Mouse (Mus musculus): ENCODE data around the gene 1700092M07Rik. TPM values are rescaled to one million over a fixed set of nuclear protein-coding genes. Genes with fewer than 3 reads are reported as not detected.

The 1700092M07Rik gene
- under 1 TPM; 0.53 to 0.74 TPM for polyA plus RNA-seq (2017; shearing (Covaris generic))

DNA sequence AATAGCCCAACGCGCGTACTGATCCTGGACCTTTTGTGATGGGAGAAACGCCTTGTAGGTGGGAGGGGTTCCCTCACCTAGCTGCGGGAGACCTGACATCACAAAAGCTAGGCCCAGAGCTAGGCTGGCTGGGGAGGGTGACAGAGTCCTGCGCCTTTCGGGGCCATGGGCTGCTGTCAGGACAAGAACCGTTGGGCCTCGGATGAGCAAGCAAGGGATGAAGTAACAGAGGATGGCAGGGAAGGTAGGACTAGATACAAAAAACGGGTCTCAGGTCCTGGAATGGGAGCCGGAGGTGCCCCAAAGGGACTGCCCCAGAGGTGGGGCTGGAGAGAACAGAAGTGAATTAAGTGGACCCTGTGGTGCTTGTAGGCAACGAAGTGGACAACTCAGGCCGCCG, at the start of gene 1700092M07Rik:
Gene 1700092M07Rik, plus strand, starts transcription at position 116 of the 400 bp plus-strand sequence.

GRCm38 (mm10) chr19:8722907-8723573, 17.5 kb upstream of the 1700092M07Rik start, which contains the start of gene Slc3a2:
TSS of gene Slc3a2 (minus strand) at chr19:8723369.

DNA sequence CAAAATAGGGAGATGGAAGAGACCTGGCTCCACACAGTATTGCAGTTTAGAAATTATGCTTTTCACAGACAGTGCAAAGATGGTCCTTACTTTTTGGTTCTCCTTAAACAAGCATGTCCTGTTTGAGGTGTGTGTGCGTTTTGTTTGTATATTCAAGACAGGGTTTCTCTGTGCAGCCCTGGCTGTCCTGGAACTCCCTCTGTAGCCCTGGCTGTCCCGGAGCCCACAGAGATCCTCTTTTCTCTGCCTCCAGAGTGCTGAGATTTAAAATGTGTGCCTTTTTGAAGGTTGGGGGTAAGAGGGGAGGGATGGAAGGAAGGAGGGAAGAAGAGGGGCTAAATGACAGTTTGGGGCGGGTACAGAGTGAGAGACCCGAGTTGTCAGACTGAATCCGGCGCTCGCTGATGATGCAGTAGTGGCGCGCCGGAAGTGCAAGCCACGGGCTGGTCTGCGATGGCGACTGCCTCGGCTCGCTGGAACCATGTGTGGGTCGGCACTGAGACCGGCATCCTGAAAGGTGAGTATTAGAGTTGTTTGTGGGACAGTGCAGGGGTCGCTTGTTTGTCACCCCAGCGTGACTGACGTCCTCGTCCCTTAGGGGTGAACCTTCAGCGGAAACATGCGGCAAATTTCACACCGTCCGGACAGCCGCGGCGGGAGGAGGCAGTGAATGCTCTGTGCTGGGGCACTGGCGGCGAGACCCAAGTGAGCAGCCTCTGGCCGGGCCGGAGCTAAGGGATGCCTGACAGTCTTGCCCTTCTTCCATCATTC, 4.9 kb upstream of the 1700092M07Rik start, which contains the start of gene Wdr74:
Gene Wdr74, plus strand, starts transcription at position 439 of the 771 bp plus-strand sequence.

DNA sequence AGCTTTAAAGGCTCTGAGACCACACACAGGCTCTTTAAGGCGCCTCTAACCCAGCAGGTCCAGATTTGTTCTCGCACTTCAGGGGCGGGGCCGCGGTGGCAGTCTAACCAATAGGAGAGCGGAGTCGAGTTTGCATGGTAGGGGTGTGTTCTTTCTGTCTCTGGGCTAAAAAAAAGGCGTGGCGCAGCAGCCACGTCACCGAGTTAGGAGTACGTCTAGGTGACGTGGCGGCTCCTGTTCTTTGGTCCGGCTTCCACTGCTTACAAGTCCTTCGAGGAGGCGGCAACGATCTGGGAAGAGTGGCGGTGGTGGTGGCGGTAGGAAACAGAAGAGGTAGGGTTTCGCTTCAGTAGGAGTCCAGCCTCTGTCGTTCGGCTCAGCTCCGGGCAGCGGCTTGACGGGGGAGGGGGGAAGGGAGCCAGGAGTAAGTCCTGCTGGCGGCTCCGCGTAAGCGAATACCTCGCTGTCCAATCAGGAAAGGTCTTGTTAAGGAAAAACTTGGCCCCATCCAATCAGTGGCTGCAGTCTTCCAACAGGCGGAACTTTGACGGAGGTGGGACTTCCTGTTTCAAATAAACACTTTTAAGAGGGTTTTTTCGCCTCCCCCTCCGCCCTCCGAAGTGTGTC, 838 bp downstream of the 1700092M07Rik start, which contains the start of gene Stx5a:
Gene Stx5a, plus strand, starts transcription at position 171 of the 627 bp plus-strand sequence.

DNA sequence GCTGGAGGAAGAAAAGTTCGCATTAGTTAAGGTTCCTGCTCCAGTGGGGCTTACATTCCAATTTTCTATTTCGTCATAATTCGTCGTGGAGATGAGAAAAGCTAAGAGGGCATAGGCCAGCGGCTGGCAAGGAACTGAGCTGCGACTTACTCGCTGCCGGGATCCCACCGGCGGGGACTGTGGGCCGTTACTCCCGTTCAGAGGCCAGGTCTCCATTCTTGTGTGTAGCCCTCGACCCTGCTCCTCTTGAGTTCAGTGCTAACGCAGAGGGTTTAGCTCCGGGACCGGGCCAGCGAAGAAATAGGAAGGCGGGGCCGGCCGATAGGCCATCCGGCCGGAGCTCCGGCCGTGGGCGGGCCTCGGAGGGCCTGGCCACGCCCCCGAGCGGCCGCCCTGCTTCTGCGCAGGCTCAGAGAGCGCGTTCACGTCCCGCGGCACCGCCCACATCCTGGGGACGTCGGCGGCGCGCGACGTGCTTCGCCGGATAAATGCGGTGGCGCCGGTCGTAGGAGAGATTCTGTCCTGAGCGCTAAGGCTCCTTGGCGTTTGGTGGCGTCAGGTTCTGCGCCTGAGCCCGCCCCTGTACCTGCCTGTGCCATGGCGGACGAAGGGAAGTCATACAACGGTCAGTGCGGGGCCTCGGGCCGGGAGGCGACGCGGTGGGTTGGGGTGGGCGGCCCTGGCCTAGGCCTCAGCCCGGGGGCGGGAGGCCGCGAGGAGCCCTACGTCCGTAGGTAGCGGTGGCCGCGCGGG, 16.3 kb downstream of the 1700092M07Rik start, which contains the start of gene Nxf1:
Gene Nxf1, plus strand, starts transcription at position 439 of the 753 bp plus-strand sequence.

DNA sequence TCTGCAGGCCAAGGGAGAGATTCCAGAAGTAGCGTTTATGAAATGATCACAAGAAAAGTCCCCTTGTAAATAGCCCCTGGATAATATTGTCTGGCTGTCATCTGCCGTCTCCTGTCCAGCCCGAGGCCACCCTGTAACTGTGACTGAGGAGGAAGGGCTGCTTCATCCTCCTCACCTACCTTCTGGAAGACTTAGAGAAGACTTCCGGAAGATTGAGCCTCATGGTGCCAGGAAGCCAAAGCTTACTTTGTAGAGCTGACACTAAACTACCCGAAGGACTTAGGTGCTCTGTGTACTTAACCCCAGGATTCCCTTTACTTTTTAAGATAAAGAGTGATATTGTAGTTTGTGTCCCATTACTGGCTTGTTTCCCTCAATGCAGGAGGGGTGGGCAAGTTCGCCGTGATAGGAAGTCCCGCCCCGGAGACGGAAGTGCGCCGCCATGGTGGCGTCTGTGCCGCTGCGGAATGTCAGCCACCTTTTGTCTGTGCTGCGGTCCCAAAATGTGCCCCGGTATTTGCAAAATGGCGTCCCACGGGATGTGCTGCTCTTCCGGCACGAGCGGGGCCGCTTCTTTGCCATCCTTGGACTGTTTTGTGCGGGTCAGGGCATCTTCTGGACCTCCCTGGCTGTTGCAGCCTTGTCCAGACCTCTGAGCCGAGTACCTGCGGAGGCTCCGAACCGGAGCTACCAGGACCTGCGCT, 30.2 kb downstream of the 1700092M07Rik start, which contains the start of gene Tmem223:
Gene Tmem223, plus strand, starts transcription at position 430 of the 704 bp plus-strand sequence.

GRCm38 (mm10) chr19:8774086-8774835, 33.7 kb downstream of the 1700092M07Rik start, which contains the start of gene Tmem179b:
TSS of gene Tmem179b (minus strand) at chr19:8774467.

DNA sequence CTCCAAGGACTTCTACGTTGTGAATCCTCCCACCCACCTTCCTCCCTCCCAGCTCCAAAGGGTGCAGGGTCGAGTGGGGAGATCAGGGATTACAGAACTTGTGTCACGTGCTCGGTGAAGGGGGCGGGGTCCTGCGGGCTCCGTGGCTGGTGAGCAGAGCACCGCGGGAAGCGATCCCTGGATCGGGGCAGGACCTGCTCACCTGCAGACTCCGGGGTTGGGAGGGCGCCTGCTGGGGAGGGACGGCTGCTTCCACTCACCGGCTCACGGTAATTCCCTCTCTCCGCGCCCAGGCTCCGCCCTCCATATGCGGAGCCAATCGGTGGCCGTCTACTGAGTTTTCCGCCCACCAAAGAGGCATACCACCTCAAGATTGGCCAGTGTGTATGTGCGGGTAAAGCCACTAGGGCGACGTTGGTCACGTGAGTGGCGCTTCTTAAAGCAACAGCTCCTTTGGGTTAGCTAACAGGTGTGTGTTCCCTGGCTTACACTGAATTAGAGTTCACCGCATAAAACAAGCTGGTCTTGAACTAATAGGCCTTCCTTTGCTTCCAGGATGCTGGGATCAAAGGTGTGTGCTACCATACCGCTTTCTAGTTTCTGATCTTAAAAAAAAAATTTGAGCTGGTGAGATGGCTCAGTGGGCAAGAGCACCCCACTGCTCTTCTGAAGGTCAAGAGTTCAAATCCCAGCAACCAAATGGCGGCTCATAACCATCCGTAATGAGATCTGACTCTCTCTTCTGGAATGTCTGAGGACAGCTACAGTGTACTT, 45.7 kb downstream of the 1700092M07Rik start, which contains the start of gene Taf6l:
Gene Taf6l, minus strand, starts transcription at position 410 of the 774 bp plus-strand sequence.

Other genes starting within 250 kb of the 1700092M07Rik start
- under 1 TPM in 1 of 2 experiments, not detected in 1; 0.45 TPM for gene Slc22a8, start 149.5 kb upstream of the 1700092M07Rik start, polyA plus RNA-seq (2017; shearing (Covaris generic))
- under 1 TPM in 1 of 2 experiments, not detected in 1; 0.04 TPM for gene Slc22a6, start 122.7 kb upstream of the 1700092M07Rik start, polyA plus RNA-seq (2017; shearing (Covaris generic))
- under 1 TPM in 1 of 2 experiments, not detected in 1; 0.04 TPM for gene Chrm1, start 76.9 kb upstream of the 1700092M07Rik start, polyA plus RNA-seq (2017; shearing (Covaris generic))
- gene Slc3a2, start 17.3 kb upstream of the 1700092M07Rik start, polyA plus RNA-seq (2017; shearing (Covaris generic)) = 100 to 1,000 TPM; 123 to 154 TPM
- 10 to 100 TPM; 56.2 to 78.4 TPM for gene Wdr74, start 4.9 kb upstream of the 1700092M07Rik start, polyA plus RNA-seq (2017; shearing (Covaris generic))
- 100 to 1,000 TPM; 143 to 165 TPM for gene Stx5a, start 695 bp downstream of the 1700092M07Rik start, polyA plus RNA-seq (2017; shearing (Covaris generic))
- gene Nxf1, start 16.4 kb downstream of the 1700092M07Rik start, polyA plus RNA-seq (2017; shearing (Covaris generic)) = 100 to 1,000 TPM; 161 to 220 TPM
- gene Tmem223, start 30.3 kb downstream of the 1700092M07Rik start, polyA plus RNA-seq (2017; shearing (Covaris generic)) = 10 to 100 TPM; 90.9 to 99.6 TPM
- 100 to 1,000 TPM; 176 to 213 TPM for gene Tmem179b, start 33.7 kb downstream of the 1700092M07Rik start, polyA plus RNA-seq (2017; shearing (Covaris generic))
- gene Taf6l, start 45.7 kb downstream of the 1700092M07Rik start, polyA plus RNA-seq (2017; shearing (Covaris generic)) = 10 to 100 TPM; 12.9 to 19.2 TPM
- gene Polr2g, start 57.9 kb downstream of the 1700092M07Rik start, polyA plus RNA-seq (2017; shearing (Covaris generic)) = 100 to 1,000 TPM; 144 to 188 TPM
- gene Zbtb3, start 61.8 kb downstream of the 1700092M07Rik start, polyA plus RNA-seq (2017; shearing (Covaris generic)) = 1 to 10 TPM; 2.1 to 2.7 TPM
- 10 to 100 TPM; 45.5 TPM for gene Ttc9c, start 78.6 kb downstream of the 1700092M07Rik start, polyA plus RNA-seq (2017; shearing (Covaris generic))
- 10 to 100 TPM; 13.8 to 14.4 TPM for gene Hnrnpul2, start 79.3 kb downstream of the 1700092M07Rik start, polyA plus RNA-seq (2017; shearing (Covaris generic))
- gene AC129217.1, start 89.1 kb downstream of the 1700092M07Rik start, polyA plus RNA-seq (2017; shearing (Covaris generic)) = under 1 TPM in 1 of 2 experiments, not detected in 1; 0.89 TPM
- 100 to 1,000 TPM; 115 to 134 TPM for gene Bscl2, start 96.7 kb downstream of the 1700092M07Rik start, polyA plus RNA-seq (2017; shearing (Covaris generic))
- gene Gng3, start 98.5 kb downstream of the 1700092M07Rik start, polyA plus RNA-seq (2017; shearing (Covaris generic)) = 1 to 10 TPM in 1 of 2 experiments, under 1 TPM in 1; 0.39 to 1.0 TPM
- under 1 TPM in 1 of 2 experiments, not detected in 1; 0.10 TPM for gene Lrrn4cl, start 110.0 kb downstream of the 1700092M07Rik start, polyA plus RNA-seq (2017; shearing (Covaris generic))
- 100 to 1,000 TPM; 155 to 175 TPM for gene Ubxn1, start 130.8 kb downstream of the 1700092M07Rik start, polyA plus RNA-seq (2017; shearing (Covaris generic))
- 100 to 1,000 TPM in 1 of 2 experiments, 10 to 100 TPM in 1; 79.3 to 105 TPM for gene Uqcc3, start 140.2 kb downstream of the 1700092M07Rik start, polyA plus RNA-seq (2017; shearing (Covaris generic))
- gene Lbhd1, start 143.0 kb downstream of the 1700092M07Rik start, polyA plus RNA-seq (2017; shearing (Covaris generic)) = 10 to 100 TPM; 81.7 to 89.2 TPM
- gene Gm49403, start 143.2 kb downstream of the 1700092M07Rik start, polyA plus RNA-seq (2017; shearing (Covaris generic)) = not detected
- gene 1810009A15Rik, start 148.1 kb downstream of the 1700092M07Rik start, polyA plus RNA-seq (2017; shearing (Covaris generic)) = 10 to 100 TPM; 53.7 to 60.3 TPM
- not detected for gene Gm49416, start 148.2 kb downstream of the 1700092M07Rik start, polyA plus RNA-seq (2017; shearing (Covaris generic))
- 10 to 100 TPM; 33.7 to 35.1 TPM for gene Ints5, start 152.3 kb downstream of the 1700092M07Rik start, polyA plus RNA-seq (2017; shearing (Covaris generic))
- gene Ganab, start 157.4 kb downstream of the 1700092M07Rik start, polyA plus RNA-seq (2017; shearing (Covaris generic)) = 100 to 1,000 TPM in 1 of 2 experiments, 10 to 100 TPM in 1; 76.4 to 105 TPM
- 10 to 100 TPM; 32.7 to 61.4 TPM for gene B3gat3, start 179.7 kb downstream of the 1700092M07Rik start, polyA plus RNA-seq (2017; shearing (Covaris generic))
- gene Rom1, start 188.6 kb downstream of the 1700092M07Rik start, polyA plus RNA-seq (2017; shearing (Covaris generic)) = 10 to 100 TPM in 1 of 2 experiments, 1 to 10 TPM in 1; 6.7 to 22.9 TPM
- gene Eml3, start 188.8 kb downstream of the 1700092M07Rik start, polyA plus RNA-seq (2017; shearing (Covaris generic)) = 10 to 100 TPM; 65.5 to 86.4 TPM
- gene Mta2, start 201.2 kb downstream of the 1700092M07Rik start, polyA plus RNA-seq (2017; shearing (Covaris generic)) = 100 to 1,000 TPM; 207 to 252 TPM
- gene Tut1, start 213.1 kb downstream of the 1700092M07Rik start, polyA plus RNA-seq (2017; shearing (Covaris generic)) = 10 to 100 TPM; 28.1 to 34.9 TPM
- 100 to 1,000 TPM; 243 to 311 TPM for gene Eef1g, start 226.3 kb downstream of the 1700092M07Rik start, polyA plus RNA-seq (2017; shearing (Covaris generic))
- gene Ahnak, start 248.6 kb downstream of the 1700092M07Rik start, polyA plus RNA-seq (2017; shearing (Covaris generic)) = 10 to 100 TPM; 51.5 to 98.4 TPM